Mouse (Mus musculus): ENCODE measurements around the gene Vmn1r205.
"Not testable (repeated sequence)": the region's sequence is repeated elsewhere in the genome, so short reads cannot be mapped to it uniquely, and the experiment has no call there.

Gene Vmn1r205

GRCm38 (mm10) chr13:22592900-22593299 is at the start of gene Vmn1r205:
Vmn1r205 (minus strand) TSS chr13:22593000.
- DNase-seq = no peak

GRCm38 (mm10) chr13:22624151-22624550 is 31.4 kb upstream of the Vmn1r205 start, which contains the start of gene Vmn1r206:
Vmn1r206 (minus strand) TSS chr13:22624251.
- DNase-seq = not testable (repeated sequence)

GRCm38 (mm10) chr13:22583336-22583735 is 9.5 kb downstream of the Vmn1r205 start:
- DNase-seq = not testable (repeated sequence)

GRCm38 (mm10) chr13:22574911-22575310 is 17.9 kb downstream of the Vmn1r205 start:
- not testable (repeated sequence) for DNase-seq

GRCm38 (mm10) chr13:22552898-22553297 is 39.9 kb downstream of the Vmn1r205 start, which contains the start of gene Vmn1r204:
Vmn1r204 (plus strand) TSS chr13:22553198.
- DNase-seq = not testable (repeated sequence)

All from lung, postnatal 10 days (tissue).